Mouse (Mus musculus) cortical plate, adult 2 months (tissue): ENCODE data around the gene Pcyt2.

Experiments used
- CTCF ChIP-seq: fragments of 200-500 bp; IDR thresholded peaks from 2 replicates; pipeline ENCODE4 v1.5.1; 2011; ENCODE audit warnings: mild to moderate bottlenecking, control low read depth, low read length; ENCODE audit not compliant: insufficient read depth; ENCODE audit errors: extremely low read depth
- POLR2A ChIP-seq: fragments of 200-500 bp; IDR thresholded peaks from 2 replicates; pipeline ENCODE4 v1.6.1; 2011; ENCODE audit warnings: mild to moderate bottlenecking, low read length, control low read depth; ENCODE audit not compliant: insufficient read depth; ENCODE audit errors: extremely low read depth

DNA sequence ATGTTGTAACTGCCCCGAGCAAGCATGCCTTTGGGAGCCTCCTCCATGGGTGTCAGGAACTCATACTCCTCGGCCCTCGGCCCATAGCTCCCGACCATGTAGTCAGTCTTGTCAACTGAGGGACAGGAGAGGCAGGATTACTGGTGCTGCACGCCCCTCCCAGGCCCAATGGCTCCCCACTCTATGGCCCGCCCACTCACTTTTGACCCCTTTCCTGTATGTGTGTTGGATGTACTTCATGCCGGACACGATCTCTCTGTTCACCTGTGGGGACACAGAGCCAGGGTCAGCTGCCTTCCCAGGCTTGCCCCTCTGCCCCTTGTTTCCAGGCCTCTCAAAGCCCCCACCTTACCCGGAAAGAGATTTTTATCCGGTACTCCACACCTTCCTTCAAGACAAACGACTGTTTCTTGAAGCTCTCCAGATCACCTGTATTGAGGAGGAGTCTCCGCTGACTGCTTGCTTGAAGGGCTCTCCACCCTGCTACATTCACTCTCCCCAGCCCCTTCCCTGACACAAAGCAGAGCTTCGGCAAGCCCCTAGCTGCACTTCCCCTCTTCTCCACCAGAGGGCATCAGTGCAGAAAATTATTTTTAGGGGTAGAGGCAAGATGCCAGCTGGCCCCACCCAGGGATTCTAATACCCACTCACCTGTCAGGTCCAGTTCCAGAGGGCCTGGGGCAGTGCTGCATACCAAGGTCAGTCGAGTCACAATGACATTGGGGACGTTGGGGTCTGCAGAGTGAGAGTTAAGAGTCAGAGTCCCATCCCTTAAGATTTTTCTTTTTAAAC is 38.2 kb downstream of the Pcyt2 start:
- TF ChIP-seq CTCF (peak; percentile 76), POLR2A (no peak)
